Mouse (Mus musculus) myocyte (in vitro differentiated cells): ENCODE data around the gene Itgb2.

ENCODE experiments used
- CEBPB ChIP-seq: IDR thresholded peaks from 2 replicates; pipeline ENCODE4 v1.6.1; 2011; ENCODE audit warnings: mild to moderate bottlenecking, moderate library complexity; ENCODE audit not compliant: poor library complexity, insufficient read depth, severe bottlenecking
- E2F4 ChIP-seq: IDR thresholded peaks from one replicate; pipeline ENCODE4 v1.6.1; 2011; ENCODE audit warnings: mild to moderate bottlenecking, control low read depth, moderate library complexity; ENCODE audit not compliant: insufficient read depth
- MAX ChIP-seq: IDR thresholded peaks from one replicate; pipeline ENCODE4 v1.6.1; 2011; ENCODE audit warnings: low read depth, mild to moderate bottlenecking, control low read depth
- MYOD1 ChIP-seq, 3 experiments: IDR thresholded peaks; one replicate each; pipeline ENCODE4 v1.6.1; 2011; ENCODE audit warnings: control low read depth in 2 of 3, low read depth in 2 of 3, mild to moderate bottlenecking in 2 of 3, moderate library complexity in 1 of 3; ENCODE audit not compliant: insufficient read length in 2 of 3, control insufficient read depth in 1 of 3
- POLR2A ChIP-seq: IDR thresholded peaks from one replicate; pipeline ENCODE4 v1.6.1; 2011; ENCODE audit warnings: low read depth, mild to moderate bottlenecking, control low read depth, moderate library complexity; ENCODE audit not compliant: insufficient read length
- POLR2AphosphoS2 ChIP-seq: IDR thresholded peaks from one replicate; pipeline ENCODE4 v1.6.1; 2011; ENCODE audit warnings: low read depth, control low read depth; ENCODE audit not compliant: insufficient read length
- TCF12 ChIP-seq: IDR thresholded peaks from one replicate; pipeline ENCODE4 v1.6.1; 2011; ENCODE audit warnings: mild to moderate bottlenecking, control low read depth; ENCODE audit not compliant: poor library complexity, insufficient read depth, severe bottlenecking
- TCF3 ChIP-seq: IDR thresholded peaks from one replicate; pipeline ENCODE4 v1.6.1; 2011; ENCODE audit warnings: low read depth, control low read depth; ENCODE audit not compliant: insufficient read length
- USF1 ChIP-seq: IDR thresholded peaks from one replicate; pipeline ENCODE4 v1.6.1; 2011; ENCODE audit warnings: low read depth, mild to moderate bottlenecking, control low read depth, moderate library complexity

- TF ChIP-seq MAX (no peak), POLR2A (no peak), USF1 (no peak), E2F4 (no peak), POLR2AphosphoS2 (no peak), CEBPB (no peak), TCF12 (no peak), TCF3 (no peak), MYOD1 (IDR thresholded peaks at IDR 0.05; ENCODE audit: control insufficient read depth in 1 of 3, insufficient read length in 2 of 3, low read depth in 2 of 3) (no peak)
Measured at GRCm38 (mm10) chr10:77581023-77581407, 51.0 kb downstream of the Itgb2 start.
